Mouse (Mus musculus) bone marrow, adult 2 months (tissue): ENCODE data around the gene 2810459M11Rik. TPM values are rescaled to one million over a fixed set of nuclear protein-coding genes. Genes with fewer than 3 reads are reported as not detected.

Experiments
- H3K27ac ChIP-seq: fragments of 200-500 bp; 2 replicates; pipeline ENCODE4 v1.5.1; 2012; ENCODE audit warnings: low read depth, mild to moderate bottlenecking, control low read depth, inconsistent platforms, low read length; ENCODE audit not compliant: control insufficient read depth, poor library complexity, insufficient read depth
- H3K4me1 ChIP-seq: fragments of 200-500 bp; 2 replicates; pipeline ENCODE4 v1.6.1; 2011; ENCODE audit warnings: low read length; ENCODE audit not compliant: control insufficient read depth, insufficient read depth
- H3K4me3 ChIP-seq: fragments of 200-500 bp; replicated peaks from 2 replicates; pipeline ENCODE3; 2011; ENCODE audit warnings: mild to moderate bottlenecking, low read depth, low read length, control low read depth; ENCODE audit not compliant: control insufficient read depth
- CTCF ChIP-seq: fragments of 200-500 bp; IDR thresholded peaks from 2 replicates; pipeline ENCODE4 v1.5.1; 2011; ENCODE audit warnings: low read length, control low read depth; ENCODE audit not compliant: control insufficient read depth, insufficient read depth
- POLR2A ChIP-seq: fragments of 200-500 bp; IDR thresholded peaks from 2 replicates; pipeline ENCODE4 v1.6.1; 2011; ENCODE audit warnings: low read depth, mild to moderate bottlenecking, control low read depth, low read length, borderline replicate concordance; ENCODE audit not compliant: control insufficient read depth
- WGBS: fragments of 180-500 bp; shearing (Covaris S2); methylation state at CpG from one replicate; pipeline ENCODE4 v1.1.7; 2018; 5-methylcytosine and 5-hydroxymethylcytosine counted together
- polyA plus RNA-seq: library from polyadenylated mRNA; stranded (reverse); fragments of >200 nt; gene quantifications from 2 replicates; pipeline ENCODE4 v1.2.4, GENCODE M21; 2011; ENCODE audit warnings: low replicate concordance; ENCODE audit not compliant: missing spikeins, insufficient read depth, insufficient read length

2810459M11Rik gene
- polyA plus RNA-seq, 1 experiment: not detected

- peaks cover 3% of the 10 kb centered on the region; the same call in 1 of the 2 replicates for H3K4me1 ChIP-seq
- H3K4me3 ChIP-seq: peak within 1 kb of the TSS; percentile 99
- under 1% methylated on average over 47 of the region's 47 CpGs for WGBS
- peak; percentile 86 for TF ChIP-seq CTCF
- TF ChIP-seq POLR2A: peak; percentile 78; the same call in 1 of the 2 replicates
- H3K27ac ChIP-seq: peak within 1 kb of the TSS; percentile 78
These were observed 18.8 kb downstream of the 2810459M11Rik start, which contains the start of gene Psmd1 for GRCm38 (mm10) chr1:86064271-86064991. Gene Psmd1 (plus strand): TSS chr1:86064387.

- H3K27ac ChIP-seq: no peak overlapping the region
- no peak overlapping the region for H3K4me3 ChIP-seq
- 92% methylated on average over 2 of the region's 2 CpGs for WGBS
- TF ChIP-seq POLR2A (no peak), CTCF (no peak)
- H3K4me1 ChIP-seq: no peaks in the 10 kb centered on the region
These were observed 30.9 kb downstream of the 2810459M11Rik start for GRCm38 (mm10) chr1:86076565-86076964.

- Histone ChIP-seq H3K4me3 (no peak overlapping the region), H3K4me1 (no peaks in the 10 kb centered on the region), H3K27ac (no peak overlapping the region)
- 83% methylated on average over 7 of the region's 7 CpGs for WGBS
- TF ChIP-seq POLR2A: no peak
- no peak for TF ChIP-seq CTCF
These were observed 48.8 kb downstream of the 2810459M11Rik start for GRCm38 (mm10) chr1:86094413-86094812.

- no peak overlapping the region for H3K4me3 ChIP-seq
- H3K4me1 ChIP-seq: no peaks in the 10 kb centered on the region
- no peak overlapping the region for H3K27ac ChIP-seq
- WGBS: 86% methylated on average over 1 of the region's 1 CpGs
- no peak for TF ChIP-seq POLR2A
- no peak for TF ChIP-seq CTCF
These were observed 59.4 kb downstream of the 2810459M11Rik start for GRCm38 (mm10) chr1:86105054-86105453.

Other genes with a start within 250 kb of the 2810459M11Rik start
- 10.8 and 17.6 TPM in 2 replicates for gene Itm2c, start 151.6 kb upstream of the 2810459M11Rik start, polyA plus RNA-seq
- gene 4933407L21Rik, start 117.4 kb upstream of the 2810459M11Rik start, polyA plus RNA-seq: not detected in 2 replicates
- gene Gpr55, start 84.9 kb upstream of the 2810459M11Rik start, polyA plus RNA-seq: 0.25 TPM in 1 of 2 replicates, not detected in the other
- gene Spata3, start 29.0 kb upstream of the 2810459M11Rik start, polyA plus RNA-seq: not detected in 2 replicates
- gene Psmd1, start 18.5 kb downstream of the 2810459M11Rik start, polyA plus RNA-seq: 26.6 and 36.4 TPM in 2 replicates
- not detected in 2 replicates for gene Htr2b, start 66.1 kb downstream of the 2810459M11Rik start, polyA plus RNA-seq
- 6.9 and 9.7 TPM in 2 replicates for gene Gm21972, start 87.8 kb downstream of the 2810459M11Rik start, polyA plus RNA-seq
- gene Armc9, start 108.9 kb downstream of the 2810459M11Rik start, polyA plus RNA-seq: 8.5 and 9.6 TPM in 2 replicates